Mouse (Mus musculus) spleen, adult 2 months (tissue): ENCODE data around the gene Hs6st2.

Source experiments
- CTCF ChIP-seq: fragments of 200-500 bp; IDR thresholded peaks from 2 replicates; pipeline ENCODE4 v1.5.1; 2011; ENCODE audit warnings: mild to moderate bottlenecking, inconsistent platforms; ENCODE audit not compliant: insufficient read depth, insufficient read length, insufficient replicate concordance; ENCODE audit errors: extremely low read depth
- POLR2A ChIP-seq: fragments of 200-500 bp; IDR thresholded peaks from 2 replicates; pipeline ENCODE4 v1.6.1; 2011; ENCODE audit warnings: low read depth, low read length, inconsistent platforms

DNA sequence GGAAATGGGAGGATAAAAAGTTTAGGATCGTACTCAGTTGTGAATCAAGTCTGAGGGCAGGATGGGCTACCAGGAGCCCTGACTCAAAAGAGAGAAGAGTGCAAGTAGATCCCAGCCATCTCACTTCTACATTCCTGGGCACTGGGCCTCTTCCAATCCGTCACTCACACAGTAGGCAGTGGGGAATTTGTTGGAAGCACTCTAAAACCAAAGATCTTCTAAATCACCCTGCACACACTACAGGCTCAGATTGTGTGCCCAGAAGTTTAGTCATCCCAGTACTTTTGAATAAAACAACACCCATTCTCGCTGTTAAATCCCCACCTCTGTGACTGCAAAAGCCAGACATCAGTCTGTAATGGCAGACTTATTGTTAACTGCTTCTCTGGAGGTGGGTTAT is 249.9 kb downstream of the Hs6st2 start:
- TF ChIP-seq POLR2A (no peak), CTCF (no peak)
